Mouse (Mus musculus) kidney, postnatal 0 days (tissue): ENCODE measurements around the gene Eif1. TPM values are rescaled to one million over a fixed set of nuclear protein-coding genes. Genes with fewer than 3 reads are reported as not detected.

Experiments
- ATAC-seq: fragments of 200-750 bp; cut with Nextera tagmentation; replicated peaks from 2 replicates; pipeline ENCODE4 v1.8.0; 2017; ENCODE audit warnings: low read depth, moderate number of reproducible peaks, moderate TSS enrichment, moderate library complexity; ENCODE audit not compliant: low FRiP score
- DNase-seq: peaks from one replicate; pipeline ENCODE4 v3.0.0-alpha.2; 2016; ENCODE audit warnings: low spot score
- H3K27ac ChIP-seq: fragments of 300-500 bp; sonication (generic); 2 replicates; pipeline ENCODE4 v1.5.1; 2014; ENCODE audit warnings: mild to moderate bottlenecking
- H3K27me3 ChIP-seq: fragments of 300-500 bp; sonication (generic); 2 replicates; pipeline ENCODE4 v1.6.1; 2014; ENCODE audit warnings: low read length, mixed read lengths; ENCODE audit not compliant: insufficient read depth
- H3K36me3 ChIP-seq: fragments of 300-500 bp; sonication (generic); 2 replicates; pipeline ENCODE4 v1.6.1; 2014; ENCODE audit warnings: low read length, mixed read lengths; ENCODE audit not compliant: insufficient read depth
- H3K4me1 ChIP-seq: fragments of 300-500 bp; sonication (generic); replicated peaks from 2 replicates; pipeline ENCODE4 v1.6.1; 2014; ENCODE audit warnings: antibody characterized with exemption, low read length, mixed read lengths; ENCODE audit not compliant: insufficient read depth
- H3K4me2 ChIP-seq: fragments of 300-500 bp; sonication (generic); 2 replicates; pipeline ENCODE4 v1.6.1; 2014; ENCODE audit warnings: mild to moderate bottlenecking, low read length, moderate library complexity, mixed read lengths
- H3K4me3 ChIP-seq: fragments of 300-500 bp; sonication (generic); replicated peaks from 2 replicates; pipeline ENCODE4 v1.5.1; 2014; ENCODE audit warnings: low read depth, low read length
- H3K9ac ChIP-seq: fragments of 300-500 bp; sonication (generic); 2 replicates; pipeline ENCODE4 v1.6.1; 2014; ENCODE audit warnings: low read depth, low read length
- H3K9me3 ChIP-seq: fragments of 300-500 bp; sonication (generic); replicated peaks from 2 replicates; pipeline ENCODE4 v1.6.1; 2016; ENCODE audit warnings: low read length, inconsistent platforms, mixed read lengths
- CTCF ChIP-seq: IDR thresholded peaks from 2 replicates; pipeline ENCODE4 v1.5.1; 2016; ENCODE audit warnings: antibody characterized with exemption, low read depth, mild to moderate bottlenecking, moderate library complexity
- WGBS: fragments of 180-500 bp; shearing (Covaris S2); extraction: QIAGEN DNeasy Blood & Tissue Kit; methylation state at CpG from one replicate; pipeline ENCODE4 v1.1.7; 2014; 5-methylcytosine and 5-hydroxymethylcytosine counted together
- polyA plus RNA-seq: library from polyadenylated mRNA; unstranded; fragments of >200 nt; fragmentation: Nextera tagmentation; extraction: Ambion mirVana; gene quantifications from 2 replicates; pipeline ENCODE4 v1.2.1, GENCODE M21; 2015

Eif1 gene
- polyA plus RNA-seq, 1 experiment from 2014 or later = 1,736 TPM

DNA sequence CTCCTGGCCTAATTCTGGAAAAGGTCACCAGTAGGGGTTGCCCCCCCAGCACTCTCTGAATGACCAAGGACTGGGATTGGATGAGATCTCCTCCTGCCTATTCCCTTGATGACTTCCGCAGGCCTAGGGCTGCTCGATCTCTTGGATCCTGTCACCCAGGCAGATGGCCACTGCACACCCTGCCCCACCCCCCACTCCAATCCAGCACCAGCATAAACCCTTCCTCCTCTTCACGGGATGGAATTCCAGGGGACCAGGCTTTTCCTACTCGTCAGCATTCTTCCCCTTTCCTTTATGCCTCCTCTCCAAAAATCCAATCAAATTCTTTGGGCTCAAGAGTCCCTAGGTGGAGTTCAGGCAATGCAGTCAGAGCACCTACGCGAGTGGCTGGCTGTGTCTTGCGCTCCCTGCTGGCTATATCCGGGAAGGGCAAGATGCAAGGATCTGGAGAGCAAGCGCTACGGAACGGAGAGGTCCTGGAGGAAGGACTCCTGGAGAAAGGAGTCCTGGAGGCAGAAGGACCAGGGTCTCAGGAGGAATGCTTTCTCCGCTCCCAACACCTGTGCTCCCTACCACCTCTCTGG, 43.4 kb downstream of the Eif1 start:
- 19% methylated on average over 12 of the region's 12 CpGs for WGBS
- no peak overlapping the region for H3K9ac ChIP-seq

DNA sequence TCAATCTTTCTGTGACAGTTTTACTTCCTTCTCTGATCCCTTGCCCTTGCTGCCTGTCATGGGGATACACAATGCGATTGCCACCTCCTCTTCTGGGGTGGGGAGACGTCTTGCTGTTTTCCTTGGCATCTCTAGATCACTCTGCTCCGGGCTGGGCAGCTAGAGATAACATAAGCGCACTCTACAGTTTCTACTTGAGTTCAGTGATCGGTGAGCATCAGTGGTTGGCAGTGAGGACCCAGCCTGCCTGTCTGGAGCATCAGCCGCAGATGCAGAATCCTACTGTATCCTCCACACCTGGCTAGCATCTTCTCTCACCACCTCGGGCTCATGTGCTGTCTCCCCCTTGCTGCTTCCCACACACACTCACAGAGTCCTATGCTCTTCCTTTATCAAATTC, 49.5 kb downstream of the Eif1 start:
- WGBS = 34% methylated on average over 7 of the region's 7 CpGs
- Histone ChIP-seq H3K27me3 (no peaks in the 10 kb centered on the region), H3K27ac (no peak overlapping the region), H3K4me2 (no peak overlapping the region), H3K9me3 (no peaks in the 10 kb centered on the region), H3K4me1 (no peaks in the 10 kb centered on the region), H3K9ac (no peak overlapping the region), H3K36me3 (peaks cover 41% of the 10 kb centered on the region), H3K4me3 (no peak overlapping the region)
- no peak for TF ChIP-seq CTCF
- DNase-seq = no peak
- ATAC-seq = no peak

More for the DNA sequence above, 43.4 kb downstream of the Eif1 start:
- H3K27ac ChIP-seq = no peak overlapping the region
- TF ChIP-seq CTCF = peak; percentile 87
- H3K36me3 ChIP-seq = no peaks in the 10 kb centered on the region
- ATAC-seq (0 out of 2 replicates have a peak, but pooled peaks have one; percentile 44), DNase-seq (peak; percentile 77)
- H3K9me3 ChIP-seq = no peaks in the 10 kb centered on the region
- H3K4me3 ChIP-seq = no peak overlapping the region
- H3K4me1 ChIP-seq = no peaks in the 10 kb centered on the region; the same call in 1 of the 2 replicates
- H3K4me2 ChIP-seq = 0 out of 2 replicates have a peak overlapping the region, but pooled peaks have one; percentile 6
- no peaks in the 10 kb centered on the region for H3K27me3 ChIP-seq

DNA sequence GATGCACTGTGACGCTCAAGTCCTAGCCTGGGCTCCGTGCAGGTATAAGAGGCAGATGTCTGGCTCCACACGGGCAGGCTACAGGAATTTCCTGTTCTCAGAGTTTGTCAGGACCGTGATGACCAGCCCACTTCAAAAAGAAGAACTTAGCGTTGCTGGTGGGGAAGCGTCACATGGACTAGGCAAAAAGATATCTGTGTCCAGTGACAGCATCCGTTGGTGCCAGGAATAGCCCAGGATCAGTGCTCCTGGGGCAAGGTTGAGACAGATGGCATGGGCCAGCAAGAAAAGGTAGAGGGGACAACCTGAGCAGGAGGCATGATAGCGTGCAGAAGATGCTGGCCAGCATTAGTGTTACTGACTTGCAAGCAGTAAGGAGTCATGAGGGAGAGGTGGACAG, 50.1 kb downstream of the Eif1 start:
- no peak overlapping the region for H3K4me2 ChIP-seq
- no peak for DNase-seq
- TF ChIP-seq CTCF = no peak

More for the DNA sequence above, 50.1 kb downstream of the Eif1 start:
- Histone ChIP-seq H3K4me3 (no peak overlapping the region), H3K9ac (no peak overlapping the region), H3K27me3 (no peaks in the 10 kb centered on the region), H3K27ac (no peak overlapping the region), H3K36me3 (peaks cover 44% of the 10 kb centered on the region), H3K4me1 (no peaks in the 10 kb centered on the region), H3K9me3 (no peaks in the 10 kb centered on the region)
- ATAC-seq = no peak
- WGBS = 67% methylated on average over 8 of the region's 8 CpGs

Other genes with a start within 250 kb of the Eif1 start
- gene Krt32, start 231.7 kb upstream of the Eif1 start, polyA plus RNA-seq = not detected in 2 replicates
- not detected in 2 replicates for gene Krt35, start 223.6 kb upstream of the Eif1 start, polyA plus RNA-seq
- 0.78 and 1.2 TPM in 2 replicates for gene Krt36, start 214.3 kb upstream of the Eif1 start, polyA plus RNA-seq
- 0.08 and 0.10 TPM in 2 replicates for gene Krt13, start 198.3 kb upstream of the Eif1 start, polyA plus RNA-seq
- gene Krt15, start 184.0 kb upstream of the Eif1 start, polyA plus RNA-seq = 2.9 and 3.0 TPM in 2 replicates
- 90.5 and 94.0 TPM in 2 replicates for gene Krt19, start 171.2 kb upstream of the Eif1 start, polyA plus RNA-seq
- gene Krt9, start 126.6 kb upstream of the Eif1 start, polyA plus RNA-seq = not detected in 2 replicates
- gene Krt14, start 112.3 kb upstream of the Eif1 start, polyA plus RNA-seq = 2.7 and 4.3 TPM in 2 replicates
- gene Krt16, start 71.0 kb upstream of the Eif1 start, polyA plus RNA-seq = not detected in 2 replicates
- 0.12 and 0.17 TPM in 2 replicates for gene Krt17, start 58.9 kb upstream of the Eif1 start, polyA plus RNA-seq
- not detected in 2 replicates for gene Krt42, start 50.0 kb upstream of the Eif1 start, polyA plus RNA-seq
- gene Gast, start 14.5 kb downstream of the Eif1 start, polyA plus RNA-seq = not detected in 2 replicates
- gene Hap1, start 36.2 kb downstream of the Eif1 start, polyA plus RNA-seq = 13.8 and 15.7 TPM in 2 replicates
- 119 and 129 TPM in 2 replicates for gene Jup, start 77.9 kb downstream of the Eif1 start, polyA plus RNA-seq
- gene P3h4, start 95.0 kb downstream of the Eif1 start, polyA plus RNA-seq = 51.4 and 54.5 TPM in 2 replicates
- gene Fkbp10, start 95.8 kb downstream of the Eif1 start, polyA plus RNA-seq = 108 and 122 TPM in 2 replicates
- 97.6 and 98.6 TPM in 2 replicates for gene Nt5c3b, start 121.9 kb downstream of the Eif1 start, polyA plus RNA-seq
- gene Klhl10, start 122.0 kb downstream of the Eif1 start, polyA plus RNA-seq = 0.29 and 0.32 TPM in 2 replicates
- gene Klhl11, start 152.9 kb downstream of the Eif1 start, polyA plus RNA-seq = 5.4 and 6.0 TPM in 2 replicates
- gene Acly, start 208.1 kb downstream of the Eif1 start, polyA plus RNA-seq = 86.4 and 98.4 TPM in 2 replicates
- gene Ttc25, start 225.7 kb downstream of the Eif1 start, polyA plus RNA-seq = 0.72 and 0.96 TPM in 2 replicates